Mouse (Mus musculus): Measurements from ENCODE around the gene Sp100. TPM values are rescaled to one million over a fixed set of nuclear protein-coding genes. Genes with fewer than 3 reads are reported as not detected.

Gene Sp100
- polyA plus RNA-seq, 2 experiments from 2014 or later, result 1,029 to 1,102 TPM

- ATAC-seq, result peak; percentile 88
Measured at GRCm38 (mm10) chr1:85751494-85751893, 101.7 kb downstream of the Sp100 start.

DNA sequence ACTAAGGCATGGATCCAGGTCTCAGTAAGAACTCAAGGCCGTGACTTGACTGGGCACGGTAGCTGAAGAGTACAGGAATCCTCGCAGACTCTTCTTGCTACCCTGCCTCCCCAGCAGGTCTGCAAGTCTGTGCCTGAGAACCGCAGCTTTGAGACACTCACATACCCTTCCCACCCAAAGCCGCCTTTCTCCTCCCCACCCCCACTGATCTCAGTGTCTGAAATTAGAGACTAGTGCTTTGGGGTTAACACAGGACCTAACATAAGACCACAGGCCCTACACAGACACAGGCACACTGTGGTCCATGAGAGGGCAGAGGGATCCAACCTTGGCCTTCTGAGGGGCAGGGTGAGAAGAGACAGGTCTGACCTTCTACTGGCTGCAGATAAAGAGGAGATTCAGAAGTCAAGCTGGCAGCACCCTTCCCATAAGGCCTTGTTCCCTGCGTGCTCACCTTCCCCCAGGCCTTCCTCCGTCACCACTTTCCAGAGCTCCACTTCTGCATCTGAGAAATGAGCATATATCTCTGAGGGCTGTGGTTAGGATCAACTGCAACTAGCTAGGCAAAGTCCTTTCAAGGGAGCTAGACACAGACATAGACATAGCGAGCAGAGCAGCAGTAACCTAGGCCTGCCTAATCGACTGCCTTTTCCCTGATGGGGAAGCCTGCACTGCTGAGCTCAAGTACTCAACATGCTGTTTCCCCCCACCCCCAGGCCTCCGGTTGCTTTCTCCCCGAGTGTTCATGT lies 102.3 kb downstream of the Sp100 start:
- peak; percentile 32 for ATAC-seq

DNA sequence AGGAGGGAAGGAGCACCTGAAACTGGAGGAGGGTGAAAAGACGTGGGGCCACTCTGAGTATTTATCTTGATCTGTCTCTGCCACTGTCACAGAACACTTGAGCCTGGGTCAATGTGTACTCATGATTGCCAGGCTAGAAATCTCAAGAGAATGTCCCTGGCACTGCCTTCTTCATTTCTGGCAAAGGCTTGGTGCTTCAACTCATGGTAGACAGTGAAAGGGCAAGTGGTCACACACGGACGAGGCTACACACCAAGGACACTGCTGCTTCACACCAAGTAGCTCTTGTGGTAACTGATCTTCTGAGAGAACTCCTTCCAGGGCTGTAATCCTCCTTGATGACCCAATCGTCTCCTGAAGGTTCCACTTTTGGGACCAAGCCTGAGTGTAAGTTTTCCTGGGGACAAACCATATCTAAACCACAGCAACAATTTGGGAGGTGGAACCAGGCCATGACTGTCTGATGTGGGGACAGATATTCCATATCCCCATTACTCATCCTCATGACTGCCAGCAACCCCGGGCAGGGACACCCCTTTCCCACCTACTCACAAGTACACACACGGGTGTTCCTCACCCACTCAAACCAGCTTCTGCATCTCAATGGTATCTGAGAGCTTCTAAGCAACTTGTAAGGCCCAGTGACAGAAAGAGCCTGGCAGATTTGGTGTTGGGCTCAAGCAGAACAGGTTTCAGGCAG lies 107.9 kb downstream of the Sp100 start:
- no peak for ATAC-seq

DNA sequence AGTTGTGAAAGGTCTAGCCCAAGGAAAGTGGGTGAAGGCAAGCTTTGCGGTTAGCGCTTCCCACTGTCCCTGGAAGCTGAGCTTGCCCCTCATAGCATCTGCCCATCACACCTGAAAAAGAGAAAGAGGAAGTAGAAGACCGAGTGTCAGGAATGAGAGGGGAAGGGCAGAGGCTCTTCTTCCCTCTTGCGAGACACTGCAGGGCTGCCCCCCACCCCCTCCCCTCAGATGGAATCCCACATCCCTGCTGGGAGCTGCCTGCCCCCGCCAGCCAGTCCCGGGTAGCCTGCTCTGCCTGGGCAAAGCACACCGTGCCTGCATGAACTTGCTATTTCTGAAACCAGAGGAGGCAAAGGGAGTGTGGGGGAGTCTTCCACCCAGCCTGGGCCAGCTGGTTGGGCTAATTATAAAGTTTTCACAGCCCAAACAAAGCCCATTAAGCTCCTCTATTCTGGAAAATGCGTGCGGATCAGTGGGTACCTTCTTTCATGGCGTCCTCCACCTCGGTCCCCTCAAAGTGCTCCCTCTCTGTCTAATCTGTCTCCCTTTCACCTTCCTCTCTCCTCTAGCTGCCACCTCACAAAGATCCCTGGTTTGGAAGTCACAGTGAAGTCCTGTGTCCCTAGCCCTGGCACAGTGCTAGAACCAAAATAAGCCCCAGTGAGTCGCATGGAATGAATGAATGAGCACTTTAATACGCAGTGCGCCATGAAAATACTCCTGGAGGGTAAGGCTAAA lies 108.6 kb downstream of the Sp100 start:
- no peak for ATAC-seq

GRCm38 (mm10) chr1:85758969-85759293 lies 109.1 kb downstream of the Sp100 start:
- no peak for ATAC-seq

Other genes starting within 250 kb of the Sp100 start
- gene G530012D18Rik, start 74.3 kb upstream of the Sp100 start, polyA plus RNA-seq (2017; shearing (Covaris generic)), result not detected
- 100 to 1,000 TPM; 291 to 376 TPM for gene Sp110, start 51.2 kb upstream of the Sp100 start, polyA plus RNA-seq (2017; shearing (Covaris generic))
- 10 to 100 TPM; 71.9 to 80.9 TPM for gene Sp140, start 49.6 kb upstream of the Sp100 start, polyA plus RNA-seq (2017; shearing (Covaris generic))
- gene A630001G21Rik, start 128.7 kb downstream of the Sp100 start, polyA plus RNA-seq (2017; shearing (Covaris generic)), result 10 to 100 TPM; 43.4 to 55.8 TPM
- 10 to 100 TPM; 37.0 to 53.5 TPM for gene Cab39, start 143.5 kb downstream of the Sp100 start, polyA plus RNA-seq (2017; shearing (Covaris generic))
- gene Itm2c, start 244.3 kb downstream of the Sp100 start, polyA plus RNA-seq (2017; shearing (Covaris generic)), result 100 to 1,000 TPM; 106 to 170 TPM